Mouse (Mus musculus): Measurements from ENCODE around the gene Sox10. TPM values are rescaled to one million over a fixed set of nuclear protein-coding genes. Genes with fewer than 3 reads are reported as not detected.
A peak's percentile ranks its signal among the peaks of the same experiment; 100 is the strongest.

Sox10 gene
- 1.5 and 2.3 TPM in 2 replicates for polyA plus RNA-seq (2014; fragmentation: Nextera tagmentation; extraction: Ambion mirVana)

DNA sequence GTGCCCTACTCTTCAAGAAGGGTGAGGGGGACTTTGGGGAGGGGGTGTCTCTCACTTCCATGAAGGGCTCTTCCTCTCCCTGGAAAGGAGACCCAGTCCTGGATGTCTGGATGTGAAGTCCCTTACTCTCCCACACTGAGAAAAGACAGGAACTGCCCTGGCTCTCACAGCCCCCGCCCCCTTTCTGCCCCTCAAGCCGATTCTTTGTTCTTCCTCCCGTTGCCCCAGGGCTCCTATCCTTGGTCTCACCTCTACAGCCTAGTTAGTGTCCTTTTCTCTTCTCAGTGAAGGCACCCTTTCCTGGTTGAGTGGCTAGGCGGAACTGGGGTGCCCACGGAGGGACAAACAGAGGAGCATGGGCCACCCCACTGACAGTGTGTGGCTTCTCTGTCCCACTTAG, at the start of gene Sox10:
Gene Sox10, minus strand, starts transcription at position 101 of the 400 bp plus-strand sequence.
- peaks cover 36% of the 10 kb centered on the region for H3K27me3 ChIP-seq (ENCODE audit: control insufficient read depth, insufficient read depth, low read length)
- no peak within 1 kb of the TSS for H3K4me2 ChIP-seq (ENCODE audit: low read length)

GRCm38 (mm10) chr15:79213591-79213990, 48.6 kb upstream of the Sox10 start:
- Histone ChIP-seq H3K9ac (replicated peaks; ENCODE audit: low read length) (no peak overlapping the region), H3K4me3 (replicated peaks; ENCODE audit: low read depth, low read length) (no peak overlapping the region), H3K4me2 (ENCODE audit: low read length) (no peak overlapping the region), H3K36me3 (ENCODE audit: control insufficient read depth, insufficient read depth, low read length) (no peaks in the 10 kb centered on the region), H3K4me1 (ENCODE audit: control insufficient read depth, insufficient read depth, low read length) (no peaks in the 10 kb centered on the region), H3K9me3 (ENCODE audit: control insufficient read depth, low read length) (no peaks in the 10 kb centered on the region), H3K27me3 (ENCODE audit: control insufficient read depth, insufficient read depth, low read length) (no peaks in the 10 kb centered on the region), H3K27ac (replicated peaks; ENCODE audit: low read depth, low read length) (no peak overlapping the region)
- ATAC-seq (ENCODE audit: low FRiP score, low TSS enrichment) (no peak), DNase-seq (no peak)
- WGBS = 66% methylated on average over 6 of the region's 6 CpGs

More for the DNA sequence above, at the start of gene Sox10:
- H3K9me3 ChIP-seq (ENCODE audit: control insufficient read depth, low read length) = no peaks in the 10 kb centered on the region
- DNase-seq (no peak), ATAC-seq (ENCODE audit: low FRiP score, low TSS enrichment) (no peak)
- no peak within 1 kb of the TSS for H3K4me3 ChIP-seq (replicated peaks; ENCODE audit: low read depth, low read length)
- no peaks in the 10 kb centered on the region for H3K36me3 ChIP-seq (ENCODE audit: control insufficient read depth, insufficient read depth, low read length)
- 0 out of 2 replicates have a peak, but pooled peaks cover 6% of the 10 kb centered on the region for H3K4me1 ChIP-seq (ENCODE audit: control insufficient read depth, insufficient read depth, low read length)
- H3K9ac ChIP-seq (replicated peaks; ENCODE audit: low read length) = 0 out of 2 replicates have a peak within 1 kb of the TSS, but pooled peaks have one; percentile 20
- H3K27ac ChIP-seq (replicated peaks; ENCODE audit: low read depth, low read length) = no peak within 1 kb of the TSS
- WGBS = 47% methylated on average over 5 of the region's 5 CpGs

DNA sequence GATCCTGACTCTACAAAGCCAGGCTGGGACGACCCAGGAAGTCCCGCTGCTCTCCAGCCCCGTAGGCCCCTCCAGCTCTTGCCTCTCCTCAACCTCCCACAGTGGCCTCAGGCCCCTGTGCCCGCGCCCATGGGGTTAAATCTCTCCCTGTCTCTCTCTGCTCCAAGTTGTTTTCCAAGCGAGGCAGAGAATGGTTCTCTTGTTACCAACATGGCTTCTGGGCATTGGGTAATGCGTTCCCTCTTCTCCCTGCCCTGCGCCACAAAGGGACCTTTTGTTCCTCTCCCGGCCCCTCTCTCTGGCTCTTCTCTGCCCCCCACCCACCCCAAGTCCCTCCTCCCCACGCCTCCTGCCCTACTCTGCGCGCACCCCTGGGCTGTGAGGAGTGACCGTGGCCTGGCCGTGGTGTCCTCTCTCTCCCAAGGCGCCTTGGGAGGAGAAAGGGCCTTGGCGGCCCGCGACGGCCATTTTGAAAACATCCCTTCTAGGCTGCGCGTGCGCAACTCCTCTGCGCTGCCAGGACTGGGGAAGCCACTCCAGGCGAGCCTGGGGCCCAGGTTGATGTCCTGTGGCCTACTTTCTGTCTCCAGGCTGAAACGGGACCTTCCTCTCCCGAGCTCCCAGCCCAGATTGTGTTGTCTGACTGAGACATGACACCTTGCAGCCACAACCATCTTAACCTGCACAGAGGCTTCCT, 47.9 kb upstream of the Sox10 start:
- 86% methylated on average over 26 of the region's 26 CpGs for WGBS
- DNase-seq = no peak
- Histone ChIP-seq H3K27ac (replicated peaks; ENCODE audit: low read depth, low read length) (no peak overlapping the region), H3K4me1 (ENCODE audit: control insufficient read depth, insufficient read depth, low read length) (no peaks in the 10 kb centered on the region), H3K36me3 (ENCODE audit: control insufficient read depth, insufficient read depth, low read length) (no peaks in the 10 kb centered on the region), H3K4me3 (replicated peaks; ENCODE audit: low read depth, low read length) (no peak overlapping the region), H3K4me2 (ENCODE audit: low read length) (no peak overlapping the region), H3K9ac (replicated peaks; ENCODE audit: low read length) (no peak overlapping the region), H3K9me3 (ENCODE audit: control insufficient read depth, low read length) (no peaks in the 10 kb centered on the region), H3K27me3 (ENCODE audit: control insufficient read depth, insufficient read depth, low read length) (no peaks in the 10 kb centered on the region)
- ATAC-seq (ENCODE audit: low FRiP score, low TSS enrichment) = no peak

- Histone ChIP-seq H3K4me2 (ENCODE audit: low read length) (no peak overlapping the region), H3K4me1 (ENCODE audit: control insufficient read depth, insufficient read depth, low read length) (no peaks in the 10 kb centered on the region), H3K4me3 (replicated peaks; ENCODE audit: low read depth, low read length) (no peak overlapping the region), H3K36me3 (ENCODE audit: control insufficient read depth, insufficient read depth, low read length) (no peaks in the 10 kb centered on the region), H3K27me3 (ENCODE audit: control insufficient read depth, insufficient read depth, low read length) (no peaks in the 10 kb centered on the region), H3K9me3 (ENCODE audit: control insufficient read depth, low read length) (no peaks in the 10 kb centered on the region), H3K9ac (replicated peaks; ENCODE audit: low read length) (no peak overlapping the region), H3K27ac (replicated peaks; ENCODE audit: low read depth, low read length) (no peak overlapping the region)
- no peak for DNase-seq
- no peak for ATAC-seq (ENCODE audit: low FRiP score, low TSS enrichment)
- WGBS = 80% methylated on average over 2 of the region's 2 CpGs
Measured at GRCm38 (mm10) chr15:79210357-79210756, 45.3 kb upstream of the Sox10 start.

DNA sequence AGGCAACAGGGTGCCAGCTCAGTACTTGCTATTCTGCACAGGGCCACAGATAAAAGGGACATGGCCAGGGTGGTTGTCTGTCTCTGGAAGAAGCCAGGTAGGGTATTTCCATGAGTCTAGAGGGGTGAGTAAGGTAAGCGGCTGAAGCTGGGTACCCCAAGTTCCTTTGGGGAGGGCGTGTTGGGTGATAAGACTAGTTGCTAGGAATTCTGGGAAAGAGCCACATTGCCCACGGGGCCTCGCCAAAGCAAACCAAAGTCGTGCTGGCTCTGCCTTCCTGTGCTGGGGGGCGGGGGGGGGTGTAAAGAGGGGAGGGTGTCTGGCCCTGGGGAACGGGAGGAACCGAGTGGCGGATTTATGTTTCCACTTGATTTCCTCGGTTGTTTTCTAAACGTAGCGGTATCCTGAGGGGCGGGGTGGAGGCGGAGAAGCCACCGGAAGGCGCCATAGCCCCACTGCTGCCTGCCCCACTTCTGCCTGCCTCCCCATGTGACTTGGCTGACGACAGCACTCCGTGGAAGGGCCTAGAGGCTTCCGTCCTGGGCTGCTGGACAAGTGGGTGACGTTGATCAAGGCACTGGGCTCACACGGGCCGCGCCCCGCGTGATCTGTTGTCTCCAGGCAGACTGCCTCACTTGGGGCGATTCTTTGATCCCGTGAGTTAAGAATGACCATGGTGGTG, 43.9 kb upstream of the Sox10 start:
- no peak overlapping the region for H3K9ac ChIP-seq (replicated peaks; ENCODE audit: low read length)
- ATAC-seq (ENCODE audit: low FRiP score, low TSS enrichment) = no peak
- H3K4me1 ChIP-seq (ENCODE audit: control insufficient read depth, insufficient read depth, low read length) = no peaks in the 10 kb centered on the region
- no peak overlapping the region for H3K4me3 ChIP-seq (replicated peaks; ENCODE audit: low read depth, low read length)
- H3K4me2 ChIP-seq (ENCODE audit: low read length) = no peak overlapping the region
- H3K27me3 ChIP-seq (ENCODE audit: control insufficient read depth, insufficient read depth, low read length) = no peaks in the 10 kb centered on the region
- WGBS = 76% methylated on average over 27 of the region's 27 CpGs
- no peak for DNase-seq
- no peak overlapping the region for H3K27ac ChIP-seq (replicated peaks; ENCODE audit: low read depth, low read length)
- H3K9me3 ChIP-seq (ENCODE audit: control insufficient read depth, low read length) = no peaks in the 10 kb centered on the region
- H3K36me3 ChIP-seq (ENCODE audit: control insufficient read depth, insufficient read depth, low read length) = no peaks in the 10 kb centered on the region

DNA sequence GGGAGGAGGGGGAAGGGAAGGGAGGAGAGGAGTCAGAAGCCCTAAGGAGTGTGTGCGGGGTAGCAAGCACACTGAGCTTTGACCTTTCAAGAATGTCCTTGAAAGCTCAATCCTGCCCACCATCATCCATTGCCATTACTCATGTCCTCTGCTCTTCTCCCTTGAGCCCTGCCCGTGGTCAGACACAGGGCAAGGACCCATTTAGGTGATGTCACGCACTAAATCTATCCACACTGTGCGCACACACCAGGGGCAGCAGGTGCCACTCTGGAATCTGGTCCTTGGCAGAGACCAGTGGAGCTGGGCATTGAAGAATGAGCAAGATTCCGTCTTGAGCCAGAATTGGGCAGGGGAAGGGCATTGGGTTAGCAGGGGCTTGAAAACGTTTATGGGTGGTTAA, 43.2 kb upstream of the Sox10 start:
- H3K4me3 ChIP-seq (replicated peaks; ENCODE audit: low read depth, low read length) = no peak overlapping the region
- no peaks in the 10 kb centered on the region for H3K27me3 ChIP-seq (ENCODE audit: control insufficient read depth, insufficient read depth, low read length)
- no peaks in the 10 kb centered on the region for H3K9me3 ChIP-seq (ENCODE audit: control insufficient read depth, low read length)
- H3K4me1 ChIP-seq (ENCODE audit: control insufficient read depth, insufficient read depth, low read length) = no peaks in the 10 kb centered on the region
- DNase-seq = no peak
- H3K36me3 ChIP-seq (ENCODE audit: control insufficient read depth, insufficient read depth, low read length) = no peaks in the 10 kb centered on the region
- no peak overlapping the region for H3K9ac ChIP-seq (replicated peaks; ENCODE audit: low read length)
- H3K27ac ChIP-seq (replicated peaks; ENCODE audit: low read depth, low read length) = no peak overlapping the region
- ATAC-seq (ENCODE audit: low FRiP score, low TSS enrichment) = no peak
- H3K4me2 ChIP-seq (ENCODE audit: low read length) = no peak overlapping the region
- WGBS = 82% methylated on average over 6 of the region's 6 CpGs

GRCm38 (mm10) chr15:79202575-79202974, 37.5 kb upstream of the Sox10 start:
- peak; percentile 41 for ATAC-seq (ENCODE audit: low FRiP score, low TSS enrichment)
- WGBS = 27% methylated on average over 10 of the region's 10 CpGs

DNA sequence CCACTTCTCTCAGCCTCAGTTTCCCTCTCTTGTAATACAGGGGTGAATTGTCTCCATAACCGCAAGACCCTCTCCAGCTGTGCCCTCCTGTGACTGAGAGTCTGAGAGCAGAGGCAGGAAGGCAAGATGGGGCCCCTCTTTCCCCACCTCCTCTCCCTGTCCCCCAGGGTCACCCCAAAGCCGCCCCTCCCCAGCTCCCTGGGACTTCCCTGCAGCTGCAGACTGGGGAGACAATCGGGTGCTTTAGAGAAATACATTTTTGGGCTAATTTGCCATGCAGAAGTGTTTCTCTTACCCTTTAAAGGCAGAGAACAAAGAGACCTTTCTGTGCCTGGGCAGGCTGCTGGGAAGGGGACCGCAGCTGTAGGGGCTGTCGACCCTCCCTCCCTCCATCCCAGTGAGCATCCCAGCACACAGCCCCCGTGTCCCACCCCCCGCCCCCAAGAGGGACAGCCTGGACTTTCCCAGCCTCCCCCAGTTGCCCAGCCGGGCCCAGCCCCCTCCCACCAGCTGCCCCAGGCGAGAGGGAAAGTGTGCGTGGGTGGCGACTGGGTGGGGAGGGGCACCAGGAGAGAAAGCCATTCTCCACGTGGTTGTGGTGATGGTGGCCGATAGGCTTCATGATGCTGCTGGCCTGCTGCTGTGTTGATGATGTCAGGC, 36.6 kb upstream of the Sox10 start:
- peak overlapping the region; percentile 14; the same call in 1 of the 2 replicates for H3K4me2 ChIP-seq (ENCODE audit: low read length)
- H3K36me3 ChIP-seq (ENCODE audit: control insufficient read depth, insufficient read depth, low read length) = no peaks in the 10 kb centered on the region
- H3K4me3 ChIP-seq (replicated peaks; ENCODE audit: low read depth, low read length) = no peak overlapping the region
- H3K4me1 ChIP-seq (ENCODE audit: control insufficient read depth, insufficient read depth, low read length) = peaks cover 20% of the 10 kb centered on the region
- ATAC-seq (ENCODE audit: low FRiP score, low TSS enrichment) (peak; percentile 75), DNase-seq (peak; percentile 61)
- no peaks in the 10 kb centered on the region for H3K9me3 ChIP-seq (ENCODE audit: control insufficient read depth, low read length)
- H3K27me3 ChIP-seq (ENCODE audit: control insufficient read depth, insufficient read depth, low read length) = no peaks in the 10 kb centered on the region
- no peak overlapping the region; the same call in 1 of the 2 replicates for H3K9ac ChIP-seq (replicated peaks; ENCODE audit: low read length)
- WGBS = 8% methylated on average over 13 of the region's 13 CpGs
- peak overlapping the region; percentile 72 for H3K27ac ChIP-seq (replicated peaks; ENCODE audit: low read depth, low read length)

More at GRCm38 (mm10) chr15:79202575-79202974, 37.5 kb upstream of the Sox10 start:
- Histone ChIP-seq H3K9me3 (ENCODE audit: control insufficient read depth, low read length) (no peaks in the 10 kb centered on the region), H3K4me1 (ENCODE audit: control insufficient read depth, insufficient read depth, low read length) (peaks cover 20% of the 10 kb centered on the region), H3K4me3 (replicated peaks; ENCODE audit: low read depth, low read length) (no peak overlapping the region), H3K27me3 (ENCODE audit: control insufficient read depth, insufficient read depth, low read length) (no peaks in the 10 kb centered on the region), H3K9ac (replicated peaks; ENCODE audit: low read length) (no peak overlapping the region; the same call in 1 of the 2 replicates), H3K27ac (replicated peaks; ENCODE audit: low read depth, low read length) (peak overlapping the region; percentile 72), H3K36me3 (ENCODE audit: control insufficient read depth, insufficient read depth, low read length) (no peaks in the 10 kb centered on the region), H3K4me2 (ENCODE audit: low read length) (peak overlapping the region; percentile 15; the same call in 1 of the 2 replicates)
- DNase-seq = peak; percentile 31
